Mouse (Mus musculus) embryonic facial prominence, embryonic 14.5 days (tissue): Measurements from ENCODE around the gene Treh. TPM values are rescaled to one million over a fixed set of nuclear protein-coding genes. Genes with fewer than 3 reads are reported as not detected.

ENCODE experiments used
- ATAC-seq: fragments of 200-750 bp; cut with Nextera tagmentation; 2 replicates; pipeline ENCODE4 v1.8.0; 2017; ENCODE audit warnings: low read depth, moderate number of reproducible peaks, moderate TSS enrichment
- DNase-seq: peaks from one replicate; pipeline ENCODE4 v3.0.0-alpha.2; 2015; ENCODE audit warnings: low spot score
- H3K27ac ChIP-seq: fragments of 300-500 bp; sonication (generic); replicated peaks from 2 replicates; pipeline ENCODE4 v1.5.1; 2014; ENCODE audit warnings: low read depth, mild to moderate bottlenecking, low read length, moderate library complexity
- H3K27me3 ChIP-seq: fragments of 300-500 bp; sonication (generic); replicated peaks from 2 replicates; pipeline ENCODE4 v1.6.1; 2014; ENCODE audit warnings: low read length; ENCODE audit not compliant: control insufficient read depth, insufficient read depth
- H3K36me3 ChIP-seq: fragments of 300-500 bp; sonication (generic); 2 replicates; pipeline ENCODE4 v1.6.1; 2014; ENCODE audit warnings: low read length, mixed read lengths; ENCODE audit not compliant: control insufficient read depth, insufficient read depth
- H3K4me1 ChIP-seq: fragments of 300-500 bp; sonication (generic); 2 replicates; pipeline ENCODE4 v1.6.1; 2014; ENCODE audit warnings: antibody characterized with exemption, low read length; ENCODE audit not compliant: control insufficient read depth, insufficient read depth
- H3K4me2 ChIP-seq: fragments of 300-500 bp; sonication (generic); 2 replicates; pipeline ENCODE4 v1.6.1; 2014; ENCODE audit warnings: low read depth, mild to moderate bottlenecking, low read length, moderate library complexity, mixed read lengths
- H3K4me3 ChIP-seq: fragments of 300-500 bp; sonication (generic); 2 replicates; pipeline ENCODE4 v1.5.1; 2014; ENCODE audit warnings: low read depth, mild to moderate bottlenecking, low read length
- H3K9ac ChIP-seq: fragments of 300-500 bp; sonication (generic); 2 replicates; pipeline ENCODE4 v1.6.1; 2014; ENCODE audit warnings: low read depth, mild to moderate bottlenecking, low read length, moderate library complexity, mixed read lengths
- H3K9me3 ChIP-seq: fragments of 300-500 bp; sonication (generic); 2 replicates; pipeline ENCODE4 v1.6.1; 2016; ENCODE audit warnings: low read length; ENCODE audit not compliant: control insufficient read depth
- WGBS: fragments of 180-500 bp; shearing (Covaris S2); extraction: QIAGEN DNeasy Blood & Tissue Kit; methylation state at CpG from one replicate; pipeline ENCODE4 v1.1.7; 2014; 5-methylcytosine and 5-hydroxymethylcytosine counted together
- polyA plus RNA-seq: library from polyadenylated mRNA; unstranded; fragments of >200 nt; fragmentation: Nextera tagmentation; extraction: Ambion mirVana; gene quantifications from 2 replicates; pipeline ENCODE4 v1.2.1, GENCODE M21; 2014

The Treh gene
- polyA plus RNA-seq, 1 experiment from 2014 or later: not detected

DNA sequence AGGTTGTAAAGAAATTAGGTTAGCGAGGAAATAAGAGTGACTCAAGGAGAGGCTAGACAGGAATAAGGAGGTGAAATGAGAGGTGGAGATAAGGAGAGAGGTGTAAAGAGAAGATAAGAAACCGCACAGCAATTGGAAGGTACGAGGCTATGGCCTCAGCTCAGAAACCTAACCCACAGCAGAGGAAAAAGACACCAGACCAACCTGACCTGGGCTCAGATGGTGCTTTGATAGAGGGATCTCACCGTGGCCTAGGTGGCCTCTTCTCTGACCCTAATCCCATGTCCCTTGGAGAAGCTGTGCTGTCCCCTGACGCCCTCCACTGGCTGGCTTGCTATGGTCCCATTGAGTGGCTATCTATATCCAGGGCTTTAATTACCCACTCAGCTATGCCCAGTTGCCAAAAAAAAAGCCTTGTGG, 59.1 kb downstream of the Treh start:
- Histone ChIP-seq H3K27ac (no peak overlapping the region), H3K4me2 (peak overlapping the region; percentile 96; the same call in 1 of the 2 replicates), H3K36me3 (peaks cover 5% of the 10 kb centered on the region; the same call in 1 of the 2 replicates), H3K9me3 (no peaks in the 10 kb centered on the region), H3K4me1 (peaks cover 21% of the 10 kb centered on the region), H3K9ac (no peak overlapping the region), H3K4me3 (no peak overlapping the region), H3K27me3 (0 out of 2 replicates have a peak, but pooled peaks cover 2% of the 10 kb centered on the region)
- ATAC-seq (no peak), DNase-seq (no peak)
- 65% methylated on average over 5 of the region's 5 CpGs for WGBS

DNA sequence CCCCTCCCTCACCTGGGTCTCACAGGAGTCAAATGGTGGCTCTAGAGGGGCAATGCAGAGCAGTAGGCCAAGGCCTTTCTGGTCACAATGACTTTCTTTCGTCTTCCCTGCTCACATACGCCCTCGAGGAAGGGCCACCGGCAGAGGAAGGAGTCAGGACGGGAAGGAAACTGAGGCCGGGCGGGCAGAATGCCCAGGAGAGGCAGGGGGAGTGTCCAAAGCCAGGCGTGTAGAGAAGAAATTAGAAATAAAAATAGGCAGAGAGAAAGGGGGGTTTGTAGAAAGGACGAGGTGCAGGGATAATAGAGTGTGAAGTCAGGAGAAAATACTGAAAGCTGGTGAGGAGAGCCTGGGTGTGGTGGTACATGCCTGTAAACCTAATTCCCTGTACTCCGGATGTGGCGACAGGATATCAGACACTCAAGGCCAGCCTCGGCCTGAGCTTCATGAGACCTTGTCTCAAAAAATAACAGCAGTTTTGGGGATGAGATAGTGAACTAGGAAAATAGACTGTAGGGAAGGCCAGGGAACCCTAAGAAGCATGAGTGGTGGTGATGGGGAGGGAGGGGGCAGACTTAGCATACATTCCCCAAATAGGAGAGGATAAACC, 60.0 kb downstream of the Treh start:
- 39% methylated on average over 12 of the region's 12 CpGs for WGBS
- H3K4me3 ChIP-seq: peak overlapping the region; percentile 63
- peak overlapping the region; percentile 81 for H3K27ac ChIP-seq
- DNase-seq: no peak
- H3K4me1 ChIP-seq: peaks cover 25% of the 10 kb centered on the region
- no peaks in the 10 kb centered on the region for H3K9me3 ChIP-seq
- 0 out of 2 replicates have a peak, but pooled peaks cover 2% of the 10 kb centered on the region for H3K27me3 ChIP-seq
- H3K36me3 ChIP-seq: no peaks in the 10 kb centered on the region
- peak overlapping the region; percentile 74 for H3K9ac ChIP-seq
- peak overlapping the region; percentile 96 for H3K4me2 ChIP-seq
- no peak for ATAC-seq

DNA sequence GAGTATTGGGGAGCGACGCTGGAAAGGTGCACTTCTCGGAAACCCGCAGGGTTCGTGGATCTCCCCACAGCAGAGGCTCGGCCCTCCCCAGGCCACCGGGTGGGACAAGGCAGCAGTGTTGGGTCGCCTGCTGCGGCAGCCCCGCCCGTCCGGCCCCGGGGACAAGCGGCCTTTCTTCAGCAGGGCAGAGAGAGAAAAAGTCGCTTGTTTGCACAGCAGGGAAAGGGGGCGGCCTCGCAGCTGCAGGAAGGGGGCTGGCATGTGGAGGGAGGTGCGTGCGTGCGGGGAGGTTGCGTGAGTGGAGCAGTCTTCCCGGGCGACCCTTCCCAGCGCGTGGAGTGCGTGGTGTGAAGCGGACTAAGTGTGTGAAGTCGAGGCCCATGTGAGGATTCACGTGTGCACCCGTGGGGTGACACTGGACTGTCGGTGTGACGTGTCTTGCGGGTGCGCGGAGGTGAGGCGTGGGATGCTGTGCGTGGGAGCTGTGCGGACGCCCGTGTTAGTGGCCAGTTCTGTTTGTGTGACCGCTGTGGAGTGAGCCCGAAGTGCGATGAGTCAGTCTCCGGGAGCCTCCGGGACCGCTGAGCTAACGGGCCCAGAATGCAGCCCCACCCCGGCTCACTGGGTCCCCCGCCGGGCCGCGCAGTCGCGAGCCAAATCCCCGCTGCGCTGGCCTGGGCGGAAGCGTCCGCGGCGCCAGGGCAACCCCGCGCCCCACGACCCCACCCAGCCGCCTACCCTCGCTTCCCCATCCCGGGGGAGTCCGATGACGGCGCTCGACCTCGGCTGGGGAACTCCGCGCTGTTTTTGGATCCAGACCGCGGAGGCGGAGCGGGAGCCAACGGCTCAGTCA, 60.9 kb downstream of the Treh start:
- ATAC-seq (peak; percentile 38), DNase-seq (no peak)
- WGBS: 2% methylated on average over 54 of the region's 79 CpGs
- H3K4me3 ChIP-seq: peak overlapping the region; percentile 63
- H3K4me1 ChIP-seq: peaks cover 25% of the 10 kb centered on the region
- H3K27ac ChIP-seq: peak overlapping the region; percentile 81
- H3K4me2 ChIP-seq: peak overlapping the region; percentile 96
- H3K36me3 ChIP-seq: no peaks in the 10 kb centered on the region
- peak overlapping the region; percentile 74 for H3K9ac ChIP-seq
- no peaks in the 10 kb centered on the region for H3K9me3 ChIP-seq
- 0 out of 2 replicates have a peak, but pooled peaks cover 2% of the 10 kb centered on the region for H3K27me3 ChIP-seq

DNA sequence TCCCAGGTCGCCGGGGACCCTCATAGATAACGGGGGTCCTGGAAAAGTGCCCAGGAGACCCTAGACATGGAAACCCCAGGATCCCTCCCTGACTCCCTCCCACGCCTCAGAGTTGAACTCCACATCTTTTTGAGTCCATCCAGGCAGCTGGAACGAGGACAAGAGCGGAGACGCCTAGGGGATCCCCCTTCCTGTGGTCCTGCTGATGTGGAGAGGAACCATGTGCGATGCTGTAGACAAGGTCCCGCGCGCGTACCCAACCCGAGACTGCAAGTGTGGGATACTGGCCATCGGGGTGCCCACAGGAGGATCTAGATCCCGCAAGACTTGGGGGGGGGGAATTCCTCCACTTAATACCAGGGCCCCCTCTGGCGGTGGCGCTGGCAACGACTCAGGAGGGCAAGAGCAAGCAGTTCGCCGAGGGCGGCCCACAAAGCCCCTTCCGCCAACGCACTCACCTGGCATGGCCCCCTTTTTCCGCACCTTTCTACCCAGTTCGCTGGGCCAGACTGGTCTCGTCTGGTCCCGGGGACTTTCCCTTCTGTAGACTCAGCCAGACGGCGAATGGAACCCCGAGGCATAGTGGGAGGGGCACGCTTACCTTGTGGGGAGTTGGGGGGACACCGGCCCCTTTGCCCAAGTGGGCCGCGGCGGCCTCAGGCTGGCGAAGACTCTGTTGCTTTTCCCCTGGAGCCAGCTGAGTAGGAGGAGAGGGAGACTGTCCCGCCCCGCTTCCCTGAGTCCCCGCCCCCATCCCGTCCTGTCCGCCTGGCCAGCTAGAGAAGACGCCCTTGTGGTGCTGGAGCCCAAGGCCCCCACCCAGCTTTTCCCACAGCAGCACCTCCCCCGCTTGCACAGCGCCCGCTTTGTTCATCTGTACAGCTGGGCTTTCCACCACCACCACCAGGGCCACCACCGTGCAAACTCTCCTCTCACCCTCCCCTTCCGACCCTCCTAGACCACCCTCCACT, 61.8 kb downstream of the Treh start, which contains the start of gene Phldb1:
TSS of gene Phldb1 (minus strand) at position 675 of the 971 bp plus-strand sequence.
- H3K4me2 ChIP-seq: peak within 1 kb of the TSS; percentile 96
- H3K27me3 ChIP-seq: 0 out of 2 replicates have a peak, but pooled peaks cover 2% of the 10 kb centered on the region
- DNase-seq: peak; percentile 89
- peak within 1 kb of the TSS; percentile 81 for H3K27ac ChIP-seq
- peaks cover 25% of the 10 kb centered on the region for H3K4me1 ChIP-seq
- ATAC-seq: peak; percentile 84
- whole genome bisulfite sequencing: under 1% methylated on average over 38 of the region's 47 CpGs
- peak within 1 kb of the TSS; percentile 74 for H3K9ac ChIP-seq
- H3K4me3 ChIP-seq: peak within 1 kb of the TSS; percentile 63
- H3K36me3 ChIP-seq: no peaks in the 10 kb centered on the region
- H3K9me3 ChIP-seq: no peaks in the 10 kb centered on the region

DNA sequence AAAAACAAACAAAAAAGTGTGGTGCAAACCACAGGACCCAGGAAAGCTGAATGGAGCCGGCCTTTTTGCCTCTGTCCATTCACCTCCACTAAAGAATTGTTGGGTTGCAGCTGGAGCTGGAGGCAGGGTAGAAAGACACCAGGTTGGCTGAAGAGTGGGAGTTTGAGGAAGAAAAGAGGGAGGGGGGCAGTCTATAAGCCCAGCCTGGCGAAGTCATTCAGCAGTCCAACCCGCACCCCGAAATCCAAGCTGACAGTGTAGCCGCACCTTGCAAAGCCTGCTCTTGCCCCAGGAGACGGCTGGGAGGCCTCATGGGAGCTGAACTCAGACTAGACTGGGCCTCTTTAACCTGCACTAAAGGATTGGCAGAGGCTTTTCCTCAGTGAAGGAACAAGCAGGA, 62.9 kb downstream of the Treh start:
- Histone ChIP-seq H3K36me3 (no peaks in the 10 kb centered on the region), H3K27ac (0 out of 2 replicates have a peak overlapping the region, but pooled peaks have one; percentile 81), H3K4me2 (0 out of 2 replicates have a peak overlapping the region, but pooled peaks have one; percentile 96), H3K9me3 (no peaks in the 10 kb centered on the region), H3K4me3 (no peak overlapping the region), H3K4me1 (peaks cover 25% of the 10 kb centered on the region), H3K27me3 (0 out of 2 replicates have a peak, but pooled peaks cover 2% of the 10 kb centered on the region), H3K9ac (no peak overlapping the region)
- DNase-seq: no peak
- no peak for ATAC-seq
- 67% methylated on average over 6 of the region's 6 CpGs for WGBS

Other genes with a start within 250 kb of the Treh start
- not detected in 2 replicates for gene Foxr1, start 232.1 kb upstream of the Treh start, polyA plus RNA-seq
- 1.7 and 2.3 TPM in 2 replicates for gene Upk2, start 218.3 kb upstream of the Treh start, polyA plus RNA-seq
- 16.9 and 18.7 TPM in 2 replicates for gene Bcl9l, start 190.4 kb upstream of the Treh start, polyA plus RNA-seq
- 0.13 and 0.35 TPM in 2 replicates for gene Cxcr5, start 111.4 kb upstream of the Treh start, polyA plus RNA-seq
- 16.1 and 18.2 TPM in 2 replicates for gene Ddx6, start 68.3 kb upstream of the Treh start, polyA plus RNA-seq
- gene Phldb1, start 62.0 kb downstream of the Treh start, polyA plus RNA-seq: 40.3 and 40.9 TPM in 2 replicates
- 220 and 226 TPM in 2 replicates for gene Arcn1, start 94.6 kb downstream of the Treh start, polyA plus RNA-seq
- gene Ift46, start 94.7 kb downstream of the Treh start, polyA plus RNA-seq: 101 and 121 TPM in 2 replicates
- 2.0 and 2.3 TPM in 2 replicates for gene Tmem25, start 126.1 kb downstream of the Treh start, polyA plus RNA-seq
- gene Ttc36, start 129.8 kb downstream of the Treh start, polyA plus RNA-seq: not detected in 2 replicates
- gene Kmt2a, start 208.1 kb downstream of the Treh start, polyA plus RNA-seq: 12.0 and 12.3 TPM in 2 replicates
- gene Atp5l, start 247.5 kb downstream of the Treh start, polyA plus RNA-seq: 681 and 870 TPM in 2 replicates